Mouse (Mus musculus) cerebellum, adult 2 months (tissue): ENCODE results near the gene Noct.

ENCODE experiments used
- CTCF ChIP-seq: fragments of 200-500 bp; IDR thresholded peaks from 2 replicates; pipeline ENCODE4 v1.5.1; 2011; ENCODE audit warnings: low read depth, mild to moderate bottlenecking, control low read depth, low read length, moderate library complexity, borderline replicate concordance; ENCODE audit not compliant: insufficient read depth
- POLR2A ChIP-seq: fragments of 200-500 bp; IDR thresholded peaks from 2 replicates; pipeline ENCODE4 v1.6.1; 2011; ENCODE audit warnings: low read length, control low read depth, borderline replicate concordance; ENCODE audit not compliant: insufficient read depth

- no peak for TF ChIP-seq POLR2A
- no peak for TF ChIP-seq CTCF
These were observed 46.0 kb downstream of the Noct start for GRCm38 (mm10) chr3:51270069-51270817.
